Mouse (Mus musculus): ENCODE data around the gene Txnrd3. TPM values are rescaled to one million over a fixed set of nuclear protein-coding genes. Genes with fewer than 3 reads are reported as not detected.

Txnrd3 gene
- total and polyA plus RNA-seq, 3 experiments: 6.1 to 8.6 (median 8.0) TPM

DNA sequence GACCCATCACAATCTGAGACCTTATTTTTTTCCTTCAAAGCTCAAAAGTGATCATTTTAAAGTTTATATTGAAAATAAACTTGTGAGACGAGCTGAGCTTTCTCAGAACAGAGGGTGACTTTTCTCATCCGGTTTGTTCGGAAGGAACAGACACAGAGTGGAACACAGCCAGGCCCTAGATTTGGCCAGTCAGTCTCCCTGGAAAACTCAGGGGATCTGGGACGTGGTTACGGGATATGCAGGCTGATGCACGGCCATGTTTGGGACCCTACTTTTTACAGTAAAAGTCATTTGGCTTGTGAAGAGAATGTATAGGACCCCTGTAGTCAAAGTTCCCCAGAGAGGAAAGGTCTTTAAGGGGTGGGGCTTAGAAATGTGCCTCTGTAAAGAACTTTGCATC lies 15.1 kb downstream of the Txnrd3 start:
- no peaks in the 10 kb centered on the region for H3K9me3 ChIP-seq (replicated peaks; ENCODE audit: low read length)
- TF ChIP-seq TCF12 (IDR thresholded peaks at IDR 0.05; ENCODE audit: low read depth, low read length) (no peak), RCOR1 (conservative IDR thresholded peaks at IDR 0.05; ENCODE audit: low read depth, low read length) (no peak), BHLHE40 (IDR thresholded peaks at IDR 0.05; ENCODE audit: low read depth, low read length) (no peak), RAD21 (IDR thresholded peaks at IDR 0.05; ENCODE audit: low read depth, low read length) (no peak), MAZ (IDR thresholded peaks at IDR 0.05; ENCODE audit: low read depth, low read length) (no peak), NRF1 (IDR thresholded peaks at IDR 0.05; ENCODE audit: low read depth, low read length) (no peak), SIN3A (IDR thresholded peaks at IDR 0.05; ENCODE audit: low read length) (no peak), POLR2AphosphoS2 (IDR thresholded peaks at IDR 0.05; ENCODE audit: low read depth, low read length) (no peak), MAX (IDR thresholded peaks at IDR 0.05; ENCODE audit: low read length) (no peak), TBP (conservative IDR thresholded peaks at IDR 0.05; ENCODE audit: low read depth, low read length) (no peak)
- no peak overlapping the region for H3K4me3 ChIP-seq (replicated peaks in 1 of 3; ENCODE audit: low read depth in 2 of 3, low read length in 2 of 3, poor library complexity in 1 of 3)
- no peak for DNase-seq (ENCODE audit: extremely low read depth)
- dilution Hi-C loops (cut with MboI; ENCODE audit: extremely low pct_ligation_motif_present, extremely low pct_unique_long_range_greater_than_20kb, low sequenced_read_pairs) (no loop called here), in situ Hi-C loops (cut with MboI; ENCODE audit: low pct_ligation_motif_present, low pct_unique_long_range_greater_than_20kb, low sequenced_read_pairs) (loop anchor here (25.0 kb wide), 1 partner anchor 878 kb away; no protein-coding TSS in a partner anchor)
- H3K4me1 ChIP-seq (ENCODE audit: control insufficient read depth in 1 of 2, insufficient read depth in 2 of 2): no peaks in the 10 kb centered on the region
- no peak overlapping the region for H3K9ac ChIP-seq (ENCODE audit: insufficient read depth, low read depth)
- no peaks in the 10 kb centered on the region for H3K79me2 ChIP-seq (replicated peaks; ENCODE audit: control insufficient read depth, extremely low read depth, insufficient read depth, poor library complexity, severe bottlenecking)
- no peak overlapping the region for H3K4me2 ChIP-seq (ENCODE audit: insufficient read depth, low read depth, poor library complexity, severe bottlenecking)
- no peak overlapping the region for H3K27ac ChIP-seq (ENCODE audit: insufficient read depth, low read depth)
- peaks cover 0 to 25% of the 10 kb centered on the region in 2 experiments for H3K36me3 ChIP-seq (replicated peaks in 1 of 2; ENCODE audit: control insufficient read depth in 1 of 2, insufficient read depth in 1 of 2, low read length in 1 of 2)
- H3K27me3 ChIP-seq (replicated peaks): no peaks in the 10 kb centered on the region

DNA sequence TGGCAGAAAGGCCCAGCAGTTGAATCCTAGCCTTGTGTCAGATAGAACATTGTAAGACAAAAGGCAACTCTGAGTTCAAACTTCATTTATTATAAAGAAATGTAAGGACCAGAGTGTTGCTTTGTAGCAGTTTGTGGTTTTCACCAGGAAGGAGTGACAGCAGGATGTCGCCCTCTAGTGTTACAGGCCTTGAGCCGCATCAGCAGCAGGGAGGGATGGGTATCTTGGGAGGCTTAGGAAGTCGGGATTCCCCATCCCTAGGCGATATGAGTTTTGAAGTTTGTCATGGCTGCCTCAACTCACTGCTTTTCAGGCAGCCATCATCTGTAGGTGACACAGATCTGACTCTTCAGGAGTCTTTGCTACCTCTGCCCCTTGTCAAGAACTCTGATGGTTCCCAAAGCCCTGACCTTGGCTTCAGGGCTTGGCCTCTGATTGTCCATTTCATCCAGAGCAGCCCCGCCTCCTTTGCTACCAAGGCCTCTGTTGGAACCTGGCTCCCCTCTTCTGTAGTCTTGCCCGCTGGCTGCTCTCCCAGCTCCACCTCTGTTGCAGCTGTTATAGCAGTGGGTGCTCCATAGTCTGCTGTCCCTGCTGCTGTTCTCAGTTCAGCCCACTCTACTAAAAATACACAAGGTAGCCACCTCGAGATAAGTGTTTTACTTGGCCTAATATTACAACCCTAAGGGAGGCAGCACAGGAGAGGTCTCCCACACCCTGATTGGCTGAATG lies 16.1 kb downstream of the Txnrd3 start:
- no peaks in the 10 kb centered on the region for H3K9me3 ChIP-seq (replicated peaks; ENCODE audit: low read length)
- no peak overlapping the region for H3K9ac ChIP-seq (ENCODE audit: insufficient read depth, low read depth)
- peaks cover 0 to 28% of the 10 kb centered on the region in 2 experiments for H3K36me3 ChIP-seq (replicated peaks in 1 of 2; ENCODE audit: control insufficient read depth in 1 of 2, insufficient read depth in 1 of 2, low read length in 1 of 2)
- no peaks in the 10 kb centered on the region for H3K4me1 ChIP-seq (ENCODE audit: control insufficient read depth in 1 of 2, insufficient read depth in 2 of 2)
- peak; percentile 31 for DNase-seq (ENCODE audit: extremely low read depth)
- no peak overlapping the region for H3K27ac ChIP-seq (ENCODE audit: insufficient read depth, low read depth)
- H3K27me3 ChIP-seq (replicated peaks): no peaks in the 10 kb centered on the region
- no peak overlapping the region for H3K4me2 ChIP-seq (ENCODE audit: insufficient read depth, low read depth, poor library complexity, severe bottlenecking)
- TF ChIP-seq SMC3 (IDR thresholded peaks at IDR 0.05; ENCODE audit: low read depth, low read length): peak; percentile 32
- no peak for TF ChIP-seq CHD2 (IDR thresholded peaks at IDR 0.05; ENCODE audit: low read length)
- TF ChIP-seq JUN (IDR thresholded peaks at IDR 0.05; ENCODE audit: insufficient read depth, low read depth, low read length): no peak
- TF ChIP-seq SIN3A (IDR thresholded peaks at IDR 0.05; ENCODE audit: low read length): no peak
- peak; percentile 51 for TF ChIP-seq RAD21 (IDR thresholded peaks at IDR 0.05; ENCODE audit: low read depth, low read length)
- TF ChIP-seq ZKSCAN1 (IDR thresholded peaks at IDR 0.05; ENCODE audit: borderline replicate concordance, low read depth, low read length): no peak
- TF ChIP-seq CTCF (conservative IDR thresholded peaks at IDR 0.05 in 1 of 2, IDR thresholded peaks at IDR 0.05 in 1 of 2; ENCODE audit: low read depth in 2 of 2, low read length in 2 of 2): peak; percentile 52 to 75; a peak in 3 of 4 replicates
- TF ChIP-seq KAT2A (IDR thresholded peaks at IDR 0.05; ENCODE audit: insufficient replicate concordance, low read length): no peak
- TF ChIP-seq POLR2A (IDR thresholded peaks at IDR 0.05; ENCODE audit: low read depth, low read length): no peak
- in situ Hi-C loops (cut with MboI; ENCODE audit: low pct_ligation_motif_present, low pct_unique_long_range_greater_than_20kb, low sequenced_read_pairs) (loop anchor here (25.0 kb wide), 1 partner anchor 877 kb away; no protein-coding TSS in a partner anchor), dilution Hi-C loops (cut with MboI; ENCODE audit: extremely low pct_ligation_motif_present, extremely low pct_unique_long_range_greater_than_20kb, low sequenced_read_pairs) (no loop called here)
- no peaks in the 10 kb centered on the region for H3K79me2 ChIP-seq (replicated peaks; ENCODE audit: control insufficient read depth, extremely low read depth, insufficient read depth, poor library complexity, severe bottlenecking)
- H3K4me3 ChIP-seq (replicated peaks in 1 of 3; ENCODE audit: low read depth in 2 of 3, low read length in 2 of 3, poor library complexity in 1 of 3): no peak overlapping the region

Measured in CH12.LX (cell line).